Comparison of ENCODE assay signal across 29 mouse cellular contexts in the genomic region with DNA sequence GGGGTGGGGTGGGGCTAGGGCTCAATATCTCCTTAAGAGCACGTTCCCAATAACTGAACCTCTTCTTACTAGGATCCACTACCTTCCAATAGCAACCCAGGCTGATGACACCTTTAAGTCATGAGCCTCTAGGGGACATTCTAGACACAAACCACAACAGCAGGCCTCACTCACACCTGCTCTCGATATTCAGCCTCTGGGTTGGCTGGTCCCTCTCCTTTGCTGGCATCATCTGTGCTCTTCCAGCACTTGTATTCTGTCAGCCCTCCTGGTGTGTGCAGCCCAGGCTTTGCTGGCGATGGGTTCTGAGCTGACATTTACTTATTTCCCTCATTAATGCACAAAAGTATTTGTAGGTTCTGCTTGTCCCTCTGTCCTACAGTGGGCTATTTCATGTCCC.
"Had no signal": no experiment of that assay in that cellular context is flagged by ENCODE, and none has a peak within 500 bp of the region (broad histone marks: within the 10 kb centered on the region; RNA-seq: fewer than 3 reads in every experiment).

No protein-coding gene starts in this region.

- H3K4me2 ChIP-seq: limb, embryonic 12.5 days; limb, embryonic 13.5 days; limb, embryonic 15.5 days; liver, embryonic 11.5 days; liver, embryonic 12.5 days; liver, embryonic 13.5 days; liver, embryonic 15.5 days; lung, embryonic 14.5 days; lung, embryonic 15.5 days; midbrain, embryonic 11.5 days; midbrain, embryonic 12.5 days; midbrain, embryonic 13.5 days; midbrain, embryonic 15.5 days; neural tube, embryonic 12.5 days had no signal

- H3K36me3 ChIP-seq: limb, embryonic 10.5 days; limb, embryonic 15.5 days; liver, embryonic 12.5 days; liver, embryonic 13.5 days; liver, embryonic 15.5 days; midbrain, embryonic 13.5 days; midbrain, embryonic 15.5 days; neural tube, embryonic 12.5 days had no signal

- H3K27me3 ChIP-seq: limb, embryonic 12.5 days; limb, embryonic 13.5 days; limb, embryonic 15.5 days; liver, embryonic 12.5 days; liver, embryonic 13.5 days; liver, embryonic 15.5 days; lung, embryonic 15.5 days; megakaryocyte, embryonic 14.5 days; midbrain, embryonic 12.5 days; midbrain, embryonic 13.5 days; midbrain, embryonic 15.5 days; neural tube, embryonic 12.5 days had no signal

- DNase-seq: left cerebral cortex, postnatal 4 days; liver; liver, embryonic 13.5 days; liver, postnatal 0 days; lung, adult 18-20 months; lung, adult 2 months; lung, embryonic 14.5 days; lung, postnatal 10 days; lung, postnatal 14 days; lung, postnatal 36 days; lung, postnatal 4 days; midbrain, embryonic 14.5 days had no signal

- H3K4me3 ChIP-seq: limb, embryonic 10.5 days; limb, embryonic 12.5 days; limb, embryonic 13.5 days; limb, embryonic 15.5 days; liver, embryonic 12.5 days; liver, embryonic 13.5 days; liver, embryonic 15.5 days; lung, embryonic 15.5 days; megakaryocyte, embryonic 14.5 days; midbrain, embryonic 10.5 days; midbrain, embryonic 12.5 days; midbrain, embryonic 13.5 days; midbrain, embryonic 15.5 days; neural tube, embryonic 12.5 days had no signal

- H3K27ac ChIP-seq: limb, embryonic 10.5 days; limb, embryonic 12.5 days; limb, embryonic 13.5 days; limb, embryonic 15.5 days; liver, embryonic 12.5 days; liver, embryonic 13.5 days; liver, embryonic 14.5 days; liver, embryonic 15.5 days; lung, embryonic 15.5 days; macrophage; midbrain, embryonic 10.5 days; midbrain, embryonic 12.5 days; midbrain, embryonic 13.5 days; midbrain, embryonic 15.5 days; neural tube, embryonic 12.5 days had no signal

- H3K4me1 ChIP-seq: limb, embryonic 10.5 days; limb, embryonic 12.5 days; limb, embryonic 13.5 days; liver, embryonic 12.5 days; liver, embryonic 13.5 days; liver, embryonic 15.5 days; lung, embryonic 15.5 days; megakaryocyte, embryonic 14.5 days; midbrain, embryonic 12.5 days; midbrain, embryonic 15.5 days; neural tube, embryonic 12.5 days had no signal

- H3K9ac ChIP-seq: limb, embryonic 12.5 days; limb, embryonic 13.5 days; limb, embryonic 15.5 days; liver, embryonic 12.5 days; liver, embryonic 13.5 days; liver, embryonic 14.5 days; liver, embryonic 15.5 days; liver, postnatal 0 days; lung, embryonic 14.5 days; lung, embryonic 15.5 days; midbrain, embryonic 12.5 days; midbrain, embryonic 13.5 days; midbrain, embryonic 15.5 days; neural tube, embryonic 12.5 days had no signal
